Mouse (Mus musculus) hindbrain, postnatal 0 days (tissue): Measurements from ENCODE around the gene Pard3. TPM values are rescaled to one million over a fixed set of nuclear protein-coding genes. Genes with fewer than 3 reads are reported as not detected.

ENCODE experiments used
- ATAC-seq: fragments of 200-750 bp; cut with Nextera tagmentation; 2 replicates; pipeline ENCODE4 v1.8.0; 2017; ENCODE audit warnings: mild to moderate bottlenecking, moderate TSS enrichment, moderate library complexity
- DNase-seq: peaks from one replicate; pipeline ENCODE4 v3.0.0-alpha.2; 2015; ENCODE audit warnings: low spot score
- H3K27ac ChIP-seq: fragments of 300-500 bp; sonication (generic); 2 replicates; pipeline ENCODE4 v1.5.1; 2014; ENCODE audit warnings: mild to moderate bottlenecking
- H3K27me3 ChIP-seq: fragments of 300-500 bp; sonication (generic); 2 replicates; pipeline ENCODE4 v1.6.1; 2014; ENCODE audit warnings: low read length, mixed read lengths; ENCODE audit not compliant: insufficient read depth
- H3K36me3 ChIP-seq: fragments of 300-500 bp; sonication (generic); 2 replicates; pipeline ENCODE4 v1.6.1; 2014; ENCODE audit warnings: low read length, mixed read lengths; ENCODE audit not compliant: insufficient read depth
- H3K4me1 ChIP-seq: fragments of 300-500 bp; sonication (generic); 2 replicates; pipeline ENCODE4 v1.6.1; 2014; ENCODE audit warnings: antibody characterized with exemption, low read length, mixed read lengths; ENCODE audit not compliant: insufficient read depth
- H3K4me2 ChIP-seq: fragments of 300-500 bp; sonication (generic); 2 replicates; pipeline ENCODE4 v1.6.1; 2014; ENCODE audit warnings: low read depth, mild to moderate bottlenecking, low read length, moderate library complexity, mixed read lengths
- H3K4me3 ChIP-seq: fragments of 300-500 bp; sonication (generic); 2 replicates; pipeline ENCODE4 v1.5.1; 2014; ENCODE audit warnings: low read length
- H3K9ac ChIP-seq: fragments of 300-500 bp; sonication (generic); replicated peaks from 2 replicates; pipeline ENCODE4 v1.6.1; 2014; ENCODE audit warnings: mild to moderate bottlenecking, low read length, moderate library complexity, mixed read lengths
- H3K9me3 ChIP-seq: fragments of 300-500 bp; sonication (generic); 2 replicates; pipeline ENCODE4 v1.6.1; 2016; ENCODE audit warnings: low read length, mixed read lengths
- CTCF ChIP-seq: IDR thresholded peaks from 2 replicates; pipeline ENCODE4 v1.5.1; 2016; ENCODE audit warnings: antibody characterized with exemption, control low read depth, low read depth
- WGBS: fragments of 180-500 bp; shearing (Covaris S2); extraction: QIAGEN DNeasy Blood & Tissue Kit; methylation state at CpG from one replicate; pipeline ENCODE4 v1.1.7; 2014; 5-methylcytosine and 5-hydroxymethylcytosine counted together
- polyA plus RNA-seq: library from polyadenylated mRNA; unstranded; fragments of >200 nt; fragmentation: Nextera tagmentation; extraction: Ambion mirVana; gene quantifications from 2 replicates; pipeline ENCODE4 v1.2.1, GENCODE M21; 2015
- total RNA-seq: library from RNA; depleted of rRNA; stranded (reverse); fragments of >200 nt; gene quantifications from 2 replicates; pipeline ENCODE4 v1.2.3, GENCODE M21; 2014

Gene Pard3
- total and polyA plus RNA-seq, 2 experiments from 2014 or later, result 11.9 to 29.3 TPM

GRCm38 (mm10) chr8:127170930-127171329 lies 107.2 kb downstream of the Pard3 start:
- no peak overlapping the region for H3K4me3 ChIP-seq
- no peaks in the 10 kb centered on the region for H3K9me3 ChIP-seq
- H3K9ac ChIP-seq, result no peak overlapping the region
- no peak for TF ChIP-seq CTCF
- no peak overlapping the region for H3K27ac ChIP-seq
- ATAC-seq (no peak), DNase-seq (no peak)
- no peaks in the 10 kb centered on the region for H3K36me3 ChIP-seq
- no peaks in the 10 kb centered on the region for H3K27me3 ChIP-seq
- H3K4me2 ChIP-seq, result no peak overlapping the region
- 88% methylated on average over 3 of the region's 3 CpGs for WGBS
- no peaks in the 10 kb centered on the region for H3K4me1 ChIP-seq

GRCm38 (mm10) chr8:127173483-127173882 lies 109.8 kb downstream of the Pard3 start:
- H3K27me3 ChIP-seq, result no peaks in the 10 kb centered on the region
- H3K36me3 ChIP-seq, result no peaks in the 10 kb centered on the region
- no peak for ATAC-seq
- H3K4me1 ChIP-seq, result no peaks in the 10 kb centered on the region
- H3K9me3 ChIP-seq, result no peaks in the 10 kb centered on the region
- no peak overlapping the region for H3K4me2 ChIP-seq
- no peak for TF ChIP-seq CTCF
- H3K4me3 ChIP-seq, result no peak overlapping the region
- H3K9ac ChIP-seq, result no peak overlapping the region
- no peak for DNase-seq
- WGBS, result 84% methylated on average over 5 of the region's 5 CpGs
- H3K27ac ChIP-seq, result no peak overlapping the region

GRCm38 (mm10) chr8:127174411-127174810 lies 110.7 kb downstream of the Pard3 start:
- H3K4me1 ChIP-seq, result no peaks in the 10 kb centered on the region
- 88% methylated on average over 6 of the region's 6 CpGs for WGBS
- no peak for DNase-seq

GRCm38 (mm10) chr8:127175160-127175836 lies 111.6 kb downstream of the Pard3 start:
- H3K27me3 ChIP-seq, result no peaks in the 10 kb centered on the region
- no peak overlapping the region for H3K4me3 ChIP-seq
- WGBS, result 92% methylated on average over 6 of the region's 6 CpGs
- no peak for TF ChIP-seq CTCF
- H3K9me3 ChIP-seq, result no peaks in the 10 kb centered on the region
- H3K36me3 ChIP-seq, result no peaks in the 10 kb centered on the region
- H3K4me1 ChIP-seq, result no peaks in the 10 kb centered on the region
- no peak for ATAC-seq
- no peak overlapping the region for H3K27ac ChIP-seq
- no peak overlapping the region for H3K4me2 ChIP-seq
- no peak overlapping the region for H3K9ac ChIP-seq
- no peak for DNase-seq

More at GRCm38 (mm10) chr8:127174411-127174810, 110.7 kb downstream of the Pard3 start:
- ATAC-seq, result no peak
- Histone ChIP-seq H3K36me3 (no peaks in the 10 kb centered on the region), H3K4me3 (no peak overlapping the region), H3K27me3 (no peaks in the 10 kb centered on the region), H3K9ac (no peak overlapping the region), H3K27ac (no peak overlapping the region), H3K4me2 (no peak overlapping the region), H3K9me3 (no peaks in the 10 kb centered on the region)
- TF ChIP-seq CTCF, result no peak

- Histone ChIP-seq H3K27me3 (no peaks in the 10 kb centered on the region), H3K9me3 (no peaks in the 10 kb centered on the region), H3K4me1 (no peaks in the 10 kb centered on the region), H3K9ac (no peak overlapping the region), H3K4me2 (no peak overlapping the region), H3K27ac (no peak overlapping the region), H3K4me3 (no peak overlapping the region), H3K36me3 (no peaks in the 10 kb centered on the region)
- peak; percentile 81 for TF ChIP-seq CTCF
- WGBS, result 61% methylated on average over 4 of the region's 4 CpGs
- ATAC-seq (peak; percentile 47; the same call in 1 of the 2 replicates), DNase-seq (peak; percentile 92)
These were observed 114.9 kb downstream of the Pard3 start for GRCm38 (mm10) chr8:127178634-127179033.

GRCm38 (mm10) chr8:127181246-127181645 lies 117.6 kb downstream of the Pard3 start:
- Histone ChIP-seq H3K4me2 (no peak overlapping the region), H3K9me3 (no peaks in the 10 kb centered on the region), H3K4me1 (no peaks in the 10 kb centered on the region), H3K9ac (no peak overlapping the region), H3K4me3 (no peak overlapping the region), H3K36me3 (no peaks in the 10 kb centered on the region), H3K27ac (no peak overlapping the region), H3K27me3 (no peaks in the 10 kb centered on the region)
- no peak for DNase-seq
- no peak for ATAC-seq
- TF ChIP-seq CTCF, result no peak
- 95% methylated on average over 3 of the region's 3 CpGs for WGBS

- ATAC-seq (no peak), DNase-seq (no peak)
- Histone ChIP-seq H3K9me3 (no peaks in the 10 kb centered on the region), H3K36me3 (no peaks in the 10 kb centered on the region), H3K27ac (no peak overlapping the region), H3K4me3 (no peak overlapping the region), H3K9ac (no peak overlapping the region), H3K4me2 (no peak overlapping the region), H3K27me3 (no peaks in the 10 kb centered on the region), H3K4me1 (no peaks in the 10 kb centered on the region)
- no peak for TF ChIP-seq CTCF
- 70% methylated on average over 3 of the region's 3 CpGs for whole genome bisulfite sequencing
These were observed 118.4 kb downstream of the Pard3 start for GRCm38 (mm10) chr8:127182065-127182464.
